20 mouse cellular contexts compared by ENCODE assay signal in genomic region chr8:44961492-44961891, GRCm38 (mm10). TPM values are rescaled to one million over a fixed set of nuclear protein-coding genes. Genes with fewer than 3 reads are reported as not detected.
A peak's percentile ranks its signal among the peaks of the same experiment; 100 is the strongest.
DNase-seq lines count a peak whose midpoint lies in the region; ATAC-seq and TF ChIP-seq lines count a peak whose summit lies in the region.
"Had no signal": no experiment of that assay in that cellular context is flagged by ENCODE, and none has a peak within 500 bp of the region (broad histone marks: within the 10 kb centered on the region; RNA-seq: fewer than 3 reads in every experiment).

No protein-coding gene starts in this region.

- no peak overlapping the region for H3K9ac ChIP-seq in embryonic facial prominence, embryonic 14.5 days (ENCODE audit: low read depth, low read length)
- no peak overlapping the region for H3K9ac ChIP-seq in heart, embryonic 16.5 days (ENCODE audit: low read length)
- H3K9ac ChIP-seq in midbrain, embryonic 14.5 days (replicated peaks; ENCODE audit: low read length), result no peak overlapping the region
- no peak overlapping the region for H3K9ac ChIP-seq in midbrain, embryonic 15.5 days
- H3K9ac ChIP-seq: embryonic facial prominence, embryonic 12.5 days had no signal

- intact Hi-C loops in heart, postnatal 14 days (cut with DNase I), result no loop called here

- no peak for ATAC-seq in embryonic facial prominence, embryonic 14.5 days (ENCODE audit: low read depth)
- no peak for ATAC-seq in heart, embryonic 16.5 days (replicated peaks; ENCODE audit: extremely low read depth, insufficient read depth, low FRiP score)
- no peak for ATAC-seq in midbrain, embryonic 14.5 days (ENCODE audit: low FRiP score, low TSS enrichment)
- no peak for ATAC-seq in midbrain, embryonic 15.5 days (replicated peaks)

- no peak for TF ChIP-seq POLR2A in brain, embryonic 14.5 days (IDR thresholded peaks at IDR 0.05; ENCODE audit: borderline replicate concordance, extremely low read depth, insufficient read depth, insufficient read length, poor library complexity, severe bottlenecking)
- TF ChIP-seq POLR2A in kidney, adult 2 months (IDR thresholded peaks at IDR 0.05; ENCODE audit: low read depth, low read length), result no peak

- peaks cover 28% of the 10 kb centered on the region; the same call in 1 of the 2 replicates for H3K36me3 ChIP-seq in embryonic facial prominence, embryonic 14.5 days (ENCODE audit: control insufficient read depth, insufficient read depth, low read length)
- peaks cover 70% of the 10 kb centered on the region for H3K36me3 ChIP-seq in embryonic facial prominence, embryonic 10.5 days (replicated peaks)
- no peaks in the 10 kb centered on the region for H3K36me3 ChIP-seq in heart, embryonic 16.5 days (ENCODE audit: control insufficient read depth, insufficient read depth)
- H3K36me3 ChIP-seq in midbrain, embryonic 14.5 days (ENCODE audit: control insufficient read depth, insufficient read depth, low read length), result no peaks in the 10 kb centered on the region; the same call in 1 of the 2 replicates
- H3K36me3 ChIP-seq in midbrain, embryonic 15.5 days (replicated peaks), result no peaks in the 10 kb centered on the region
- H3K36me3 ChIP-seq in kidney, adult 2 months (ENCODE audit: control insufficient read depth, insufficient read depth, low read length), result no peaks in the 10 kb centered on the region

- no peak overlapping the region for H3K27ac ChIP-seq in embryonic facial prominence, embryonic 14.5 days (replicated peaks; ENCODE audit: low read depth, low read length)
- no peak overlapping the region for H3K27ac ChIP-seq in embryonic facial prominence, embryonic 10.5 days (replicated peaks)
- H3K27ac ChIP-seq in heart, embryonic 16.5 days (ENCODE audit: low read length), result peak overlapping the region; percentile 67
- H3K27ac ChIP-seq in midbrain, embryonic 14.5 days (replicated peaks; ENCODE audit: low read depth, low read length), result no peak overlapping the region
- no peak overlapping the region for H3K27ac ChIP-seq in midbrain, embryonic 15.5 days
- H3K27ac ChIP-seq in kidney, adult 2 months (ENCODE audit: insufficient read depth, low read depth, low read length), result no peak overlapping the region
- H3K27ac ChIP-seq: embryonic facial prominence, embryonic 12.5 days; layer of hippocampus, adult 2 months had no signal

- no peak overlapping the region for H3K4me2 ChIP-seq in embryonic facial prominence, embryonic 14.5 days (ENCODE audit: low read depth, low read length)
- H3K4me2 ChIP-seq in heart, embryonic 16.5 days (ENCODE audit: low read depth, low read length), result no peak overlapping the region
- H3K4me2 ChIP-seq in midbrain, embryonic 14.5 days (ENCODE audit: low read length), result no peak overlapping the region
- H3K4me2 ChIP-seq in midbrain, embryonic 15.5 days, result no peak overlapping the region
- H3K4me2 ChIP-seq: embryonic facial prominence, embryonic 12.5 days; liver, embryonic 11.5 days had no signal

- H3K27me3 ChIP-seq in embryonic facial prominence, embryonic 14.5 days (replicated peaks; ENCODE audit: control insufficient read depth, insufficient read depth, low read length), result no peaks in the 10 kb centered on the region
- H3K27me3 ChIP-seq in embryonic facial prominence, embryonic 10.5 days (replicated peaks; ENCODE audit: low read depth, poor library complexity, severe bottlenecking), result no peaks in the 10 kb centered on the region
- H3K27me3 ChIP-seq in heart, embryonic 16.5 days (ENCODE audit: control insufficient read depth, insufficient read depth, low read length), result no peaks in the 10 kb centered on the region
- no peaks in the 10 kb centered on the region for H3K27me3 ChIP-seq in midbrain, embryonic 14.5 days (ENCODE audit: control insufficient read depth, insufficient read depth, low read length)
- H3K27me3 ChIP-seq in midbrain, embryonic 15.5 days (replicated peaks), result no peaks in the 10 kb centered on the region
- no peaks in the 10 kb centered on the region for H3K27me3 ChIP-seq in kidney, adult 2 months (replicated peaks; ENCODE audit: control insufficient read depth, insufficient read depth, low read length)
- H3K27me3 ChIP-seq: embryonic facial prominence, embryonic 12.5 days had no signal

- H3K4me3 ChIP-seq in embryonic facial prominence, embryonic 14.5 days (ENCODE audit: low read depth, low read length), result no peak overlapping the region
- no peak overlapping the region for H3K4me3 ChIP-seq in embryonic facial prominence, embryonic 10.5 days
- H3K4me3 ChIP-seq in heart, embryonic 16.5 days (ENCODE audit: low read length), result no peak overlapping the region
- H3K4me3 ChIP-seq in midbrain, embryonic 14.5 days (replicated peaks; ENCODE audit: low read depth, low read length), result no peak overlapping the region
- H3K4me3 ChIP-seq in midbrain, embryonic 15.5 days, result no peak overlapping the region
- H3K4me3 ChIP-seq in kidney, adult 2 months (ENCODE audit: insufficient read depth, low read depth, low read length), result no peak overlapping the region
- H3K4me3 ChIP-seq: embryonic facial prominence, embryonic 12.5 days; hindbrain, embryonic 10.5 days; layer of hippocampus, adult 2 months had no signal

- peak; percentile 72 for DNase-seq in embryonic facial prominence, embryonic 14.5 days (ENCODE audit: low spot score)
- DNase-seq in embryonic facial prominence, embryonic 10.5 days (ENCODE audit: low spot score), result no peak
- no peak for DNase-seq in heart, postnatal 14 days
- DNase-seq in midbrain, embryonic 14.5 days, result peak; percentile 38
- DNase-seq in brain, embryonic 14.5 days (ENCODE audit: low read depth), result peak; percentile 76
- DNase-seq in kidney, adult 2 months, result no peak
- DNase-seq: B cell, adult 2 months; cerebellum, adult 9-10 months; gastrocnemius, postnatal 25 days; kidney, adult 18-20 months; kidney, postnatal 10 days; lung, adult 2 months; lung, postnatal 4 days; right cerebral cortex, postnatal 4 days had no signal

- no peaks in the 10 kb centered on the region for H3K9me3 ChIP-seq in embryonic facial prominence, embryonic 14.5 days (ENCODE audit: control insufficient read depth, low read length)
- H3K9me3 ChIP-seq in embryonic facial prominence, embryonic 10.5 days, result no peaks in the 10 kb centered on the region
- no peaks in the 10 kb centered on the region for H3K9me3 ChIP-seq in heart, embryonic 16.5 days (replicated peaks; ENCODE audit: control insufficient read depth, low read length)
- no peaks in the 10 kb centered on the region for H3K9me3 ChIP-seq in midbrain, embryonic 14.5 days (ENCODE audit: control insufficient read depth, low read length)
- H3K9me3 ChIP-seq in midbrain, embryonic 15.5 days, result no peaks in the 10 kb centered on the region
- H3K9me3 ChIP-seq: embryonic facial prominence, embryonic 12.5 days; hindbrain, embryonic 10.5 days had no signal

- WGBS in embryonic facial prominence, embryonic 14.5 days, result 69% methylated on average over 6 of the region's 6 CpGs
- 92% methylated on average over 6 of the region's 6 CpGs for WGBS in embryonic facial prominence, embryonic 10.5 days
- WGBS in heart, embryonic 16.5 days, result 49% methylated on average over 6 of the region's 6 CpGs
- 72% methylated on average over 6 of the region's 6 CpGs for WGBS in midbrain, embryonic 14.5 days
- WGBS in midbrain, embryonic 15.5 days, result 61% methylated on average over 6 of the region's 6 CpGs
- 73% methylated on average over 6 of the region's 6 CpGs for WGBS in kidney, adult 2 months

- no peak for TF ChIP-seq CTCF in brain, embryonic 14.5 days (IDR thresholded peaks at IDR 0.05; ENCODE audit: borderline replicate concordance, extremely low read depth, insufficient read depth, insufficient read length)
- TF ChIP-seq CTCF in kidney, adult 2 months (conservative IDR thresholded peaks at IDR 0.05; ENCODE audit: insufficient read depth, insufficient read length, low read depth, low read length), result no peak

- H3K4me1 ChIP-seq in embryonic facial prominence, embryonic 14.5 days (ENCODE audit: control insufficient read depth, insufficient read depth, low read length), result peaks cover 33% of the 10 kb centered on the region
- peaks cover 48% of the 10 kb centered on the region for H3K4me1 ChIP-seq in embryonic facial prominence, embryonic 10.5 days
- H3K4me1 ChIP-seq in heart, embryonic 16.5 days (ENCODE audit: control insufficient read depth, insufficient read depth, low read length), result peaks cover 39% of the 10 kb centered on the region
- peaks cover 24% of the 10 kb centered on the region; the same call in 1 of the 2 replicates for H3K4me1 ChIP-seq in midbrain, embryonic 14.5 days (ENCODE audit: control insufficient read depth, insufficient read depth, low read length)
- H3K4me1 ChIP-seq in midbrain, embryonic 15.5 days, result peaks cover 16% of the 10 kb centered on the region
- peaks cover 4% of the 10 kb centered on the region; the same call in 1 of the 2 replicates for H3K4me1 ChIP-seq in kidney, adult 2 months (ENCODE audit: control insufficient read depth, insufficient read depth, low read length)

RNA-seq across cellular contexts. Expression of gene Fat1, which starts 26.2 kb away (rescaled TPM):
- polyA plus RNA-seq in embryonic facial prominence, embryonic 14.5 days (2014; fragmentation: Nextera tagmentation; extraction: Ambion mirVana), result 40.7 and 42.7 TPM in 2 replicates
- polyA plus RNA-seq in embryonic facial prominence, embryonic 10.5 days (2016; fragmentation: Nextera tagmentation; extraction: Ambion mirVana), result 17.2 and 18.6 TPM in 2 replicates
- 10.4 and 13.8 TPM in 2 replicates for polyA plus RNA-seq in heart, embryonic 16.5 days (2015; fragmentation: Nextera tagmentation; extraction: Ambion mirVana)
- 10 to 100 TPM; 23.6 to 24.9 TPM for total RNA-seq in heart, postnatal 14 days (2021)
- 22.8 and 23.5 TPM in 2 replicates for polyA plus RNA-seq in midbrain, embryonic 14.5 days (2014; fragmentation: Nextera tagmentation; extraction: Ambion mirVana)
- 11.8 and 14.0 TPM in 2 replicates for polyA plus RNA-seq in midbrain, embryonic 15.5 days (2015; fragmentation: Nextera tagmentation; extraction: Ambion mirVana)
- polyA plus RNA-seq in brain, embryonic 14.5 days (2012; rRNA removed), result 39.8 and 59.0 TPM in 2 replicates
- polyA plus RNA-seq in kidney, adult 2 months (2012; rRNA removed), result 16.7 and 24.6 TPM in 2 replicates

Comparison
In these comparisons a context has a peak if more than half of its experiments do, and no peak if none do; other contexts are left out.
1. DNase-seq: peak in embryonic facial prominence, embryonic 14.5 days (single experiment), midbrain, embryonic 14.5 days (single experiment) and brain, embryonic 14.5 days (single experiment); none in embryonic facial prominence, embryonic 10.5 days (single experiment), heart, postnatal 14 days (0 of 2) and kidney, adult 2 months (single experiment).